Mouse (Mus musculus) gastrocnemius, postnatal 10 days (tissue): ENCODE measurements at regions not wholly inside any gene's neighbourhood (a gene's known extent, or its start where the extent isn't known, plus 50 kb on each side); places are given as distances from the start of the nearest gene placed in this dataset.

Source experiments
- DNase-seq: peaks from one replicate; pipeline ENCODE4 v3.0.0; 2021; ENCODE audit warnings: mixed read lengths

- DNase-seq = no peak
These were observed 57.0 kb downstream of the Rgs2 start for GRCm38 (mm10) chr1:143946933-143947332.

GRCm38 (mm10) chr1:143941465-143941864, 62.5 kb downstream of the Rgs2 start:
- peak; percentile 61 for DNase-seq

GRCm38 (mm10) chr1:143939511-143939910, 64.5 kb downstream of the Rgs2 start:
- no peak for DNase-seq

- DNase-seq = no peak
These were observed 65.4 kb downstream of the Rgs2 start for GRCm38 (mm10) chr1:143938569-143938968.

GRCm38 (mm10) chr1:143930798-143931197, 73.2 kb downstream of the Rgs2 start:
- DNase-seq = no peak

- no peak for DNase-seq
These were observed 74.3 kb downstream of the Rgs2 start for GRCm38 (mm10) chr1:143929567-143930165.

GRCm38 (mm10) chr1:143922499-143922898, 81.5 kb downstream of the Rgs2 start:
- DNase-seq = no peak

GRCm38 (mm10) chr1:143920256-143920655, 83.7 kb downstream of the Rgs2 start:
- no peak for DNase-seq

- DNase-seq = no peak
These were observed 85.0 kb downstream of the Rgs2 start for GRCm38 (mm10) chr1:143918949-143919348.

GRCm38 (mm10) chr1:143918146-143918774, 85.7 kb downstream of the Rgs2 start:
- no peak for DNase-seq

- DNase-seq = peak; percentile 8
These were observed 86.3 kb downstream of the Rgs2 start for GRCm38 (mm10) chr1:143917623-143918022.

GRCm38 (mm10) chr1:143916587-143916986, 87.4 kb downstream of the Rgs2 start:
- DNase-seq = no peak

- no peak for DNase-seq
These were observed 91.4 kb downstream of the Rgs2 start for GRCm38 (mm10) chr1:143912586-143912985.

- DNase-seq = no peak
These were observed 92.7 kb downstream of the Rgs2 start for GRCm38 (mm10) chr1:143911230-143911629.

GRCm38 (mm10) chr1:143910530-143910929, 93.4 kb downstream of the Rgs2 start:
- DNase-seq = no peak

- DNase-seq = no peak
These were observed 96.6 kb downstream of the Rgs2 start for GRCm38 (mm10) chr1:143907312-143907711.

- DNase-seq = no peak
These were observed 97.1 kb downstream of the Rgs2 start for GRCm38 (mm10) chr1:143906881-143907280.

- no peak for DNase-seq
These were observed 100.0 kb downstream of the Rgs2 start for GRCm38 (mm10) chr1:143903985-143904384.

- DNase-seq = no peak
These were observed 100.7 kb downstream of the Rgs2 start for GRCm38 (mm10) chr1:143903234-143903633.

- DNase-seq = no peak
These were observed 102.6 kb downstream of the Rgs2 start for GRCm38 (mm10) chr1:143901127-143901920.

- no peak for DNase-seq
These were observed 111.4 kb downstream of the Uchl5 start for GRCm38 (mm10) chr1:143888510-143888909.

- DNase-seq = no peak
These were observed 111.0 kb downstream of the Uchl5 start for GRCm38 (mm10) chr1:143888065-143888464.

GRCm38 (mm10) chr1:143886014-143886413, 108.9 kb downstream of the Uchl5 start:
- no peak for DNase-seq
